8 mouse cellular contexts compared by ENCODE assay signal in the genomic region with DNA sequence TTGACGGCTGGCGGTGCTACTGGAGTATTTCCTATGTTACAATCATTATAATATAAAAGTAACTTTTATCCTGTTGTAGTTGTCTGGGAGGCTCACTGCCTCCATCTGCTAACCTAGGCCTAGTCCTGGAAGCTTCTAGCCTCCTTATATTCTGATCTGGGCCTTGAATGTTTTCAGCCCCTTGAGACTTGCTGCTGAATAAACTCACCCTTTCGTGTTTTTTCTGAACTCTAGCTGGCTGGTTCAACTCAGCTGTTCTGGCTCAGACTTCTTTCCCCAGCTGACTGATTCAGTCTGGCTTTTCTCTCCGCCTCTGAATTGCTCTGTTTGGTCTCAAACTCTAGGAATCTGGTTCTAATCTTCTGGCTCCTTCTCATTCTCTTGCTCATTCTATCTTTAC. TPM values are rescaled to one million over a fixed set of nuclear protein-coding genes. Genes with fewer than 3 reads are reported as not detected.
DNase-seq lines count a peak whose midpoint lies in the region; ATAC-seq and TF ChIP-seq lines count a peak whose summit lies in the region.

No protein-coding gene starts in this region.

- H3K79me3 ChIP-seq in C2C12 (ENCODE audit: low read depth): peaks cover 4% of the 10 kb centered on the region

- H3ac ChIP-seq in C2C12 (ENCODE audit: control insufficient read depth, insufficient read length, low read depth): peak overlapping the region; percentile 19

- peak overlapping the region; percentile 73 for H3K4me2 ChIP-seq in forebrain, embryonic 13.5 days
- H3K4me2 ChIP-seq in liver, embryonic 12.5 days: peak overlapping the region; percentile 80

- H3K9ac ChIP-seq in forebrain, embryonic 13.5 days: peak overlapping the region; percentile 76
- peak overlapping the region; percentile 73 for H3K9ac ChIP-seq in liver, embryonic 12.5 days

- peaks cover 26% of the 10 kb centered on the region for H3K36me3 ChIP-seq in erythroblast, embryonic 14.5 days (ENCODE audit: control insufficient read depth)
- no peaks in the 10 kb centered on the region for H3K36me3 ChIP-seq in C2C12 (ENCODE audit: control insufficient read depth, insufficient read depth)
- peaks cover 33% of the 10 kb centered on the region for H3K36me3 ChIP-seq in forebrain, embryonic 13.5 days (ENCODE audit: poor library complexity, severe bottlenecking)
- peaks cover 33% of the 10 kb centered on the region for H3K36me3 ChIP-seq in liver, embryonic 12.5 days

- WGBS in forebrain, embryonic 13.5 days: 77% methylated on average over 4 of the region's 4 CpGs
- WGBS in liver, embryonic 12.5 days (ENCODE audit: insufficient replicate concordance): 66% methylated on average over 4 of the region's 4 CpGs

- no peak for ATAC-seq in erythroblast, adult 5-6 weeks (replicated peaks; ENCODE audit: low FRiP score, poor library complexity, severe bottlenecking)
- ATAC-seq in forebrain, embryonic 13.5 days: no peak
- ATAC-seq in liver, embryonic 12.5 days: no peak

- peaks cover 17% of the 10 kb centered on the region for H3K79me2 ChIP-seq in C2C12 (ENCODE audit: control insufficient read depth, insufficient read depth)

- peak overlapping the region; percentile 69 for H3K4me3 ChIP-seq in erythroblast, embryonic 14.5 days (replicated peaks)
- peak overlapping the region; percentile 35 for H3K4me3 ChIP-seq in C2C12 (ENCODE audit: insufficient read depth, poor library complexity, severe bottlenecking)
- peak overlapping the region; percentile 72 for H3K4me3 ChIP-seq in forebrain, embryonic 13.5 days
- peak overlapping the region; percentile 82 for H3K4me3 ChIP-seq in liver, embryonic 12.5 days

- H3K9me3 ChIP-seq in erythroblast, embryonic 14.5 days (ENCODE audit: control insufficient read depth, low read length): no peaks in the 10 kb centered on the region
- H3K9me3 ChIP-seq in forebrain, embryonic 13.5 days (replicated peaks): no peaks in the 10 kb centered on the region
- H3K9me3 ChIP-seq in liver, embryonic 12.5 days (replicated peaks): no peaks in the 10 kb centered on the region

- peaks cover 21% of the 10 kb centered on the region for H3K4me1 ChIP-seq in erythroblast, embryonic 14.5 days (ENCODE audit: control insufficient read depth)
- peaks cover 15% of the 10 kb centered on the region for H3K4me1 ChIP-seq in forebrain, embryonic 13.5 days
- peaks cover 15% of the 10 kb centered on the region for H3K4me1 ChIP-seq in liver, embryonic 12.5 days

- H3K27ac ChIP-seq in forebrain, embryonic 13.5 days: 0 out of 2 replicates have a peak overlapping the region, but pooled peaks have one; percentile 88
- peak overlapping the region; percentile 72; the same call in 1 of the 2 replicates for H3K27ac ChIP-seq in liver, embryonic 12.5 days

- no peak for TF ChIP-seq CTCF in C2C12 (IDR thresholded peaks at IDR 0.05; ENCODE audit: control insufficient read depth, insufficient read depth, insufficient read length)

- peaks cover 5% of the 10 kb centered on the region for H3K27me3 ChIP-seq in erythroblast, embryonic 14.5 days (ENCODE audit: control insufficient read depth)
- H3K27me3 ChIP-seq in C2C12 (ENCODE audit: control insufficient read depth, insufficient read depth, insufficient read length): no peaks in the 10 kb centered on the region
- no peaks in the 10 kb centered on the region for H3K27me3 ChIP-seq in forebrain, embryonic 13.5 days
- H3K27me3 ChIP-seq in liver, embryonic 12.5 days (replicated peaks): peaks cover 5% of the 10 kb centered on the region; the same call in 1 of the 2 replicates

- no peak for DNase-seq in testis, postnatal 10 days (ENCODE audit: low spot score)
- DNase-seq in ovary, postnatal 36 days (ENCODE audit: low spot score): no peak
- DNase-seq in cerebellum, adult 8-10 months: no peak

TF ChIP-seq in C2C12, 6 proteins besides CTCF, POLR2A, EP300 and RAD21:
- TF ChIP-seq FOSL1 (IDR thresholded peaks at IDR 0.05; ENCODE audit: insufficient read depth, low read length, poor library complexity, severe bottlenecking) (no peak), CEBPB (IDR thresholded peaks at IDR 0.05; ENCODE audit: low read depth) (no peak), MYOD1 (IDR thresholded peaks at IDR 0.05; ENCODE audit: control insufficient read depth, insufficient read length, low read depth) (no peak), MAX (IDR thresholded peaks at IDR 0.05) (no peak), MYOG (IDR thresholded peaks at IDR 0.05; ENCODE audit: control insufficient read depth, extremely low read depth, insufficient read length) (no peak), USF1 (IDR thresholded peaks at IDR 0.05; ENCODE audit: low read depth) (no peak)

RNA-seq across cellular contexts. Expression of a gene that starts 0.9 kb away (rescaled TPM):
- 0.25 and 0.80 TPM in 2 replicates for polyA plus RNA-seq in erythroblast, embryonic 14.5 days (2012)
- 6.1 and 14.0 TPM in 2 replicates for total RNA-seq in erythroblast, adult 5-6 weeks (2015; ENCODE audit: low replicate concordance)
- total RNA-seq in erythroblast, adult 5-6 weeks (2017; ENCODE audit: low replicate concordance): 6.6 and 10.5 TPM in 2 replicates
- 15.3 TPM for polyA plus RNA-seq in C2C12 (2012; fragmentation: generic; extraction: Trizol)
- 24.2 and 25.0 TPM in 2 replicates for polyA plus RNA-seq in forebrain, embryonic 13.5 days (2015; fragmentation: Nextera tagmentation; extraction: Ambion mirVana)
- 12.0 and 13.9 TPM in 2 replicates for polyA plus RNA-seq in liver, embryonic 12.5 days (2016; fragmentation: Nextera tagmentation; extraction: Ambion mirVana)

RNA-seq across cellular contexts. Expression of a gene that starts 47.2 kb away (rescaled TPM):
- polyA plus RNA-seq in erythroblast, embryonic 14.5 days (2012): not detected in 2 replicates
- not detected in 2 replicates for total RNA-seq in erythroblast, adult 5-6 weeks (2015; ENCODE audit: low replicate concordance)
- total RNA-seq in erythroblast, adult 5-6 weeks (2017; ENCODE audit: low replicate concordance): not detected in 2 replicates
- 0.02 TPM for polyA plus RNA-seq in C2C12 (2012; fragmentation: generic; extraction: Trizol)
- 1.6 and 1.8 TPM in 2 replicates for polyA plus RNA-seq in forebrain, embryonic 13.5 days (2015; fragmentation: Nextera tagmentation; extraction: Ambion mirVana)
- not detected in 2 replicates for polyA plus RNA-seq in liver, embryonic 12.5 days (2016; fragmentation: Nextera tagmentation; extraction: Ambion mirVana)
